Mouse (Mus musculus): ENCODE measurements around the gene Olfr1356. TPM values are rescaled to one million over a fixed set of nuclear protein-coding genes. Genes with fewer than 3 reads are reported as not detected.
"Not testable (repeated sequence)": the region's sequence is repeated elsewhere in the genome, so short reads cannot be mapped to it uniquely, and the experiment has no call there.

The Olfr1356 gene
- total RNA-seq (2022), result not detected

DNA sequence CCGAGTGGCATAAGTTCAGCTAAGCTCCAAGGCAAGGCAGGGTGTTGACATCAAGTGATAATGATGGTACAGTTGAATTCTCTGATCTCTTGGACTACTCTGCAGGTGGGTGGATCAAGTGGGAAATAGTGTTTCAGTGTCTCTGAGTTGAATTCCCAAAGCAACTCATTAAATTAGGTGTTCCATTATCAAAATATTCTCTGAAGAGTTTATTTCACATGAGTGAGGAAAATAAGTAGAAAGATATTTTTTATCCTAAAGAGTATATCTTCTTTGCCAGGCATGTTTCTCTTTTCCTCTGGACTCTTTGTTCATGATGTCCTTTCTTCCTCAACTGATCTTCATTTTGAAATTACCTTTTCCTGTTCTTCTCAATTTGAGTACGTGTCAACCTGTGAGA, at the start of gene Olfr1356:
TSS of gene Olfr1356 (minus strand) at position 101 of the 400 bp plus-strand sequence.
- DNase-seq (ENCODE audit: low spot score in 2 of 2), result no peak

DNA sequence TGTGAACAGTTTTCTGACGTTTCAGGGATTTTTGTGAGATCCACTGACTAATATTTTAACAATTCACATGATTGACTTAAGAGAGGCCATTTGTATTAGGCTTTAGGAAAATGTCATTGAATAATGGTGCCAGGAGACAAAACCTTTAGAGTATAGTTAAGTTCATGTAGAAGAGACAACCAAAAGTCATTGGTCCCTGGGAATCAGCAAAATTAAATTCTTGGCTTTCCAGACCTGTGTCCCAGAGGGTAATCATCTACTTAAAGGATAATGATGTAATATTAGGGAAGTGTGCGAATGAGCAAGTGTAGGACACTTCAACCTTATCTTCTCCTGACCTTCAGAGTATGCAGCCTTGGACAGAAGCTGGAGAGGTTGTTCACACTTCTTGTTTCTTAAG, 23.3 kb upstream of the Olfr1356 start, which contains the start of gene Olfr1355:
TSS of gene Olfr1355 (plus strand) at position 301 of the 400 bp plus-strand sequence.
- no peak for DNase-seq (ENCODE audit: low spot score in 2 of 2)

DNA sequence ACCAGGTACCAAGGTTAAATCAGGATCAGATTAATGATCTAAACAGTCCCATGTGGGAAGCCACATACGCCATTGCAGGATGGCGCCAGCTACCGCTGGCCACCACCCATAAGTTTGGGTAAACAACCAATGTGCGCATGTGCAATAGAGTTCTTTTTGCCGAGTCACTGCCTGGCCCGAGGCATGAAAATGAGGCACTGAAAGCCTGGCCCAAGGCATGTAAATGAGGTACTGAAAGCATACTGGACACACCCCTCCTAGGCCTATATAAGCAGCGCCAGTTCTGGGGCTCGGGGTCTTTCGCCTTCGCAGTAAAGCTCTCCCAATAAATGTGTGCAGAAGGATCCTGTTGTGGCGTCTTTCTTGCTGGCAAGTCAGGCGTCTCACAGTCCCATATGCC, 11.5 kb downstream of the Olfr1356 start:
- DNase-seq (ENCODE audit: low spot score in 2 of 2), result not testable (repeated sequence)

DNA sequence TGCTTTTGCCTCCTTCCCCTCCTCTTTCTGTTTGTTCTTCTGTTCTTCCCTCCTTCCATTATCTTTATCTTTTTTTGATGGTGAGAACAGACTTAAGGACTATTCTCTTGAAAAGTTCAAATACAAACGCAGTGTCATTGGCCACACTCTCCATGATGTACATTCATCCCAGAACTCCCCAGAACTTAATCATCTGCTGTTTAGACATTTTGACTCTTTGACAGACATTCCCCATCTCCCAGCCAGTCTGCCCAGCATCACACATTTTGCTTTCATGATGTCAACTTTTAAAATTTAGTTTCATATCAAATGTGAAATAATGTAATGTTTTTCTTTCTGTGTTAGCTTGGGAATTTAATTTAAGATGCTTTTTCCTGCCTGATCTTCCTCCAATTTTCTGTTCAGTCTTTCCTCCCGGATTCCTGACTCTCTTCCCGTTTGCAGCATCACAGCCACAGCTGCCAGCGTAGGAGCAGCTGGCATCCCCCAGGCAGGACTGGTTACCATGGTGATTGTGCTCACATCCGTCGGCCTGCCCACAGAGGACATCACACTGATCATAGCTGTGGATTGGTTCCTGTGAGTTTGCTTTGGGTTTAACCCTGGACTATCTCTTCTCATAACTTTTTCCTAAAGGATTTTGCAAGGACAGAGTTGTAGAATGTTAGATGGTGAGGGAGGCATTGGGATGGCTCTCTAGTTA, 39.5 kb downstream of the Olfr1356 start:
- peak; percentile 21 to 83 for DNase-seq (ENCODE audit: low spot score in 2 of 2)

DNA sequence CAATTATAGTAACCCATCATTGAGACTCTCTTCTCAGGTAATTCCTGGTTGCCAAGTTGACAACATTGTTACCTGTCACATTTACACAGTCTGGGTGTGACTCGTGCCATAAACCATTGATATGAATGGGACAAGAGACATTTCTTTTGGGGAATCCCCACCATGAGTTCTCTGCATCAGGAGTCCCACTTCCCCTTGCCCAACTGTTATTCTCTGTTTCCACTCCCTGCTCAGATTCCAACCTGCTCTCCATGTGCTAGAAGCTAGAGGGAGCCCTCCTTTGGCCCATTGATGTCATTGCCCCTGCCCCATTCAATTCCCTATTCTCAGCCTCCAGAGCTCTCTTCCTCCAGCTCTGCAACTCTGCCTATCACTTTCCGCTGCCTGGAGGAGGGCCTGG, 50.5 kb downstream of the Olfr1356 start:
- no peak for DNase-seq (ENCODE audit: low spot score in 2 of 2)

Other genes starting within 250 kb of the Olfr1356 start
- gene Olfr1357, start 234.1 kb downstream of the Olfr1356 start, total RNA-seq (2022), result not detected
- not detected for gene Casp14, start 133.9 kb downstream of the Olfr1356 start, total RNA-seq (2022)
- gene Ccdc105, start 99.1 kb downstream of the Olfr1356 start, total RNA-seq (2022), result under 1 TPM; 0.18 to 0.57 (median 0.39) TPM
- 10 to 100 TPM; 11.0 to 13.9 (median 11.4) TPM for gene Slc1a6, start 71.7 kb downstream of the Olfr1356 start, total RNA-seq (2022)
- gene Olfr1355, start 23.4 kb upstream of the Olfr1356 start, total RNA-seq (2022), result not detected
- gene Olfr1354, start 61.0 kb upstream of the Olfr1356 start, total RNA-seq (2022), result not detected
- not detected for gene Olfr8, start 98.5 kb upstream of the Olfr1356 start, total RNA-seq (2022)
- not detected for gene Olfr1353, start 111.1 kb upstream of the Olfr1356 start, total RNA-seq (2022)
- gene Olfr1352, start 128.9 kb upstream of the Olfr1356 start, total RNA-seq (2022), result not detected
- not detected for gene Olfr1351, start 160.3 kb upstream of the Olfr1356 start, total RNA-seq (2022)
- gene Olfr57, start 176.6 kb upstream of the Olfr1356 start, total RNA-seq (2022), result not detected
- gene 2610008E11Rik, start 245.4 kb upstream of the Olfr1356 start, total RNA-seq (2022), result 10 to 100 TPM; 20.9 to 22.0 (median 21.5) TPM

Measured in left cerebral cortex, adult 8-10 months (tissue).